Mouse (Mus musculus) kidney, adult 8-10 months (tissue): Measurements from ENCODE around the gene Mindy4b-ps.
"Not testable (repeated sequence)": the region's sequence is repeated elsewhere in the genome, so short reads cannot be mapped to it uniquely, and the experiment has no call there.

Source experiments
- DNase-seq, 2 experiments: peaks; one replicate each; pipeline ENCODE4 v3.0.0; 2022

Gene Mindy4b-ps

DNA sequence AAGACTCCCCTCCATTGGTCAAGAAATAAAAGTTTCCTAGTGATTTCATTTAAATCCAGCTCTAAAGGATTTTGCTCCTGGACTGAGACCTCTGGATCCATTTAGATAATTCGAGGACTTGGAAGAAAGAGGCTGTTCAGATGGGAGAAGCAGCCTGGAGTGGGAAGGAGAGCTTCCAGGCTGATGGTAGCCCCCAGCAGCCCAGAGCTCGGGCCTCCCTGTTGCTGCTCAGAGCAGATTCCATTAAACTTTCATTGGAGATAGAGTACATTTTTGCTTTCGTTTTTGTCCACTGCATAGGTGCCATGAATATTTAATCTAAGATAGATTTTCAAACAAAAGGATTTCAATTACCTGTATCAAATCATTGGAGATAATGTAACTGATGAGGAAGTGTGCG is at the start of gene Mindy4b-ps:
Gene Mindy4b-ps (minus strand): TSS at position 101 of the 400 bp plus-strand sequence.
- no peak for DNase-seq

DNA sequence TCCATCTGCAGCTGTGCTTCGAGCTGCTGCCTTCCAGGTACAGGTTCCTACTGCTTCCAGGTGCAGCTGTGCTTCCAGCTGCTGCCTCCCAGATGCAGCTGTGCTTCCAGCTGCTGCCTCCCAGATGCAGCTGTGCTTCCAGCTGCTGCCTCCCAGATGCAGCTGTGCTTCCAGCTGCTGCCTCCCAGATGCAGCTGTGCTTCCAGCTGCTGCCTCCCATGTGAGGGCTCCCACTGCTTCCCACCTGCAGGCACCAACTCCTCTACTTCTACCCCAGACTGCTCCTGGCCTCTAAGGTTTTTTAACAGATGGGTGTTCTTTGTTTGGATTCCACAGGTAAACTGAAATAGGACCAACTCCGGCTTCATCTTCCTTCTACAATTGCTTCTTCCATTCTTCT is 49.8 kb upstream of the Mindy4b-ps start:
- not testable (repeated sequence) for DNase-seq

DNA sequence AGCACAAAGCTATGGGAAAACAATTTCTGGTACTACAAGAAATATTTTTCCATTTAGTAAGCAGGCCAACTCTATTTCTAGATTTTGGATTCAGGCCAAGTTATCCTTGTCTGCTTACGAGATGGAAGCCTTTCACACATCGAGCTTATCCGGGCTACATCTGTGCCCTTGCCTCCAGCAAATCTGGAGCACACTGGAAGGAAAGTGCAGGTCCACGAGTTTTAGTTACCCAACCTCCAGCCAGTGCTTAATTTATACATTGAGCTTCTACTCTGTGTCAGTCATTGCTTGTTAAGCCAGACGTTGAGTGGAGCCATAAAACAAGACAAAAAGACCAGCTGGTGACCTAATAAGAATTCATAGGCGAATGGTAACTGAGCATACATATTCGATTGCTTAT is 43.6 kb upstream of the Mindy4b-ps start:
- no peak for DNase-seq

DNA sequence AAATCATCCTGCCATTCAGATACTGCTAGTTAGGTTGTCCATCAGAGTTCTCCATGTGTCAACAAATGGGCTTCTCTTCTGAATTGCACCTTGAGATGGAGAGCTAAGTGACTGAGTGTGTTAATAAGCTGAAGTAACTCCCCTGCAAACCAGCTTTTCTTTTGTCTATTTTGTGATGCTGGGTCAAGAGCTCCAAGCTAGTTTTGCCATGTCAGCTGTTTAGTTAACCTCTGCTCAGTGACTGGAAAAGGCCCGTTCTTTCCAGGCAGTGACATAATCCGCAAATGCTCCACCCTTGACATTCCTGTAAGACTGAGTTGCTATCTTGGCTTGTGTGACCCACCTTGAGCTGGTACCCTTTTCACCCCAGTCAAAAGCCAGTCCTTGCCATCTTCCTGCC is 40.9 kb upstream of the Mindy4b-ps start:
- no peak for DNase-seq

DNA sequence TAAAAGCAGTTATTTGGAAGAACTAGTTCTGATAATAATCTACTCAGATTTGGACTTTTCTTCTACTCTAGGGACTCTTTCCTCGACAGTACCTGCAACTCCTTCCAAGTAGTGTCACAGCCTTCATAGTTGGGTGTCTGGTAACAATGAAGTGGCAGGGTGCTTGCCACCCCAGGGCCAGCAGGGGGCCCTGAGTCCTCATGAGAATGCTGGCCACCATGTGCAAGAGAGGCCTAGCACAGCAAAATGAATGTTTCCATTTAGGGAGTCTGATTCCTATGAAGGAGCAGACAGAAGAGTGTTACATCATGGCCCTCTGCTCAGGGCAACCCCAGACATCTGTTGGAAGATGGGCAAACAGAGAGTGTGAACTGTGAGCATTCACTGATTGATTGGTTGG is 21.3 kb upstream of the Mindy4b-ps start:
- no peak for DNase-seq

DNA sequence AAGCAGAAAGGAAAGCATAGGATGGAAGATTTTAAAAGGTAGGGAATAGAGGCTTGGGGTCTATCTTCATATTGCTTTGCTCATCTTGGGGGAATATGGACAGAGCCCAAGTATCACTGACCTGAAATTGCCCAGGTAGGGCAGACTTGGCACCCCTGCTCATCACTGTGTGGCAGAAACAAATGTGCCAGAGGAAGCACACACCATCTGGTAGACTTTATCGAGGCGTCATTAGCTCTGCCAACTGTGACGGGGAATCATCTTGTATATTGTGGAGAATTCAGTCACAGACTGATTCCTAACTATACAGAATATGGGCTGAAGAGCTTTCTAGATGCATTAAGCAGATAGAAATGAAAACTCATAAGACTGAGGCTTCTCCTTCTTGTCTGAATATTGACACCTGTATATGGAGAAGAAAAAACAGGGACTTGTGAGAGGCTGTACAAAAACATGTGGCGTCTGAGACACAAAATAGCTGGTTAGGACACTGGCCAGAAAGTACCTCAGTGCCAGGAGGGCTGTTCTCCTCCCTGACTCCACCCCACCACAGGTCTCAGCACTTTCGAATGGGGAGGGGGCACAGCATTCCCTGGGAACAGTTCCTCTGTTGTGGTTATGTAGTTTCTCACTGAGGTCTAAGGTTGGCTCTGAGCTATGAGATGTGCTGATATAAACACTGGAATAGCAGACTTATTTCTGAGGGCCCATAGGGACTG is 11.5 kb upstream of the Mindy4b-ps start:
- no peak for DNase-seq

DNA sequence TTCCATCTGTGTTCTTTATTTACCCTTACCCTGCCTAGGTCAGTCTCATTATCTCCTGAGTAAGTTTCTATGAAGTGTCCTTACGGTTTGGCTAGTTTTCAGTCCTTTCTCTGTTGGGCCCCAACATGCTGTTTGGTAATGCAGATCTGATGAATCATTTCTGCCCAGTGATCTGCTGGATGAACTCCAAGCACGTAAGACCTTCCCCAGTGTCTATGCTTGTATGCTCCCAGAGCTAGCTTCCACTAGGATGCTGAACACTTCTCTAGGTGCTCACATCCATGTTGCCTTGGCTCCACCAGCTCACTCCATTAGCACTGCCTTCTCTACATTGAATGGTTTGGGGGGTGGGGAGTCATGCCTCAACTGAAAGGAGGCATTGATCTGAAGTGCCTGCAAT is 10.8 kb upstream of the Mindy4b-ps start:
- no peak for DNase-seq

DNA sequence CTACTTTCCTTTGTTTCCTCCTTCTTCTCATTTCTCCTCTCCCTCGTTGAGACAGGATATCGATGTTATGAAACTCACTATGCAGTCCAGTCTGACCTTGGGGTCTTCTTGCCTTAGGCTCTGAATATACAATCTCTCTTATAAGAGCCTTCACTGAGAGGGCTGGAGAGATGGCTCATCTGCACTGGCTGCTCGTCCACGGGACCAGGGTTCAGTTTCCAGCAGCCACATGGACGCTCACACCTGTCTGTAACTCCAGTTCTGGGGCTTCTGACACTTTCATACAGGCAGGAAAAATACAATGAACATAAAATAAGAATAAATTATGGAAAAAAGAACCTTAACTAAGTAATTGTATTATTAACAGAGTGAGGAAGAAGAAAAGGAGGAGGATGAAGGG is 9.5 kb upstream of the Mindy4b-ps start:
- no peak for DNase-seq

DNA sequence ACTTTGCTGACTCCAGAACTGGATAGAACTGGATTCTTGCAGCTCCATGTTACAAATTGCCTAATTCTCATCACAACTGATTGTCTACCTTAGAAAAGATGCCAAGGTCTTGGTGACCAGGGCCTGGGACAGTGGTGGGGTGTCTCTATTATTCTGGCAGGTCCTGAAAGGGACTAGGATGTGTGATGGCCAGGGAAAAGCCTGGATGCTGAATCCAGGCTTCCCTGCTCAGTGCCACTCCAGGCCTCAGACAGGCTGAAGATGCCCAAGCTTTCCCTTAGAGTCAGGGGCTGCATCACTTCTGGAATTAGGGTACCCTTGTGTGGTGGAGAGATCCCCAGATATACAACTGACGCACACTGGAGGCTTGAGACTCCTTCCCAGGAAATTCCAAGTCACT is 7.8 kb upstream of the Mindy4b-ps start:
- DNase-seq, result no peak

DNA sequence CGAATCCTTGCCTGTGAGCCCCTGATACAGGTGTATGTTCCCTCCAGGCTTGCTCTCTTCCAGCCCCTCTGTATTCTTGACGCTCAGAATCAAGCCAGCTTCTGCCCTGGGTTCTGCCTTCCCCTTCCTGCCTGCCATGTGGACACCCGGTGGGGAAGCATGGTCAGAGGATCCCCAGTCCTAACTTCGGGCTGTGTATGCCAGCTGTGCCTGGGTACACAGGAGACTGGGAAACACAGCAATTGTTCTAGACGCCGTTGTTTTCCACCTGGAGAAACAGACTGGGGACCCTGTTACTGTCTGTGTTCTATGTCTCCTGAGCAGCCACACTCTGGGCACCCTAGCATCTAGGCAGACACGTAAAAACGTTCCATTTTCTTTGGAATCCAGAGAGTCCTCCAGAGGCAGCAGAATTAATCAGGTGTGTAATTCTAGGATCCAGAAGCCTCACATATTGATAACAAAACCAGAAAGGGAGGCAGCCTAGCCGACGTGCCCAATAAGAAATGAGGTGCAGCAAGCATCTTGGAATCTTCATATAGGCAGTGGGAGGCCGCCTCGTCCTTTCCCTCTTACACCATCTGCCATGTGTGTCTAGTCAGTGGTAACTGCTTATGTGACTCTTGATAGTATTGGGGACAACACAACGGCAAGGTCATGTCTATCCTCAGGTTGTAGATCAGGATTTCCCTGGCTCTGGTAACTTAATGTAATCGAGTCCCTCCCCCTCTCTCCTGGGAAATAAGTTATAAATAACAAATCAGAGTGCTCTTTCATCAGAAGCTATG is 6.4 kb upstream of the Mindy4b-ps start:
- no peak for DNase-seq

DNA sequence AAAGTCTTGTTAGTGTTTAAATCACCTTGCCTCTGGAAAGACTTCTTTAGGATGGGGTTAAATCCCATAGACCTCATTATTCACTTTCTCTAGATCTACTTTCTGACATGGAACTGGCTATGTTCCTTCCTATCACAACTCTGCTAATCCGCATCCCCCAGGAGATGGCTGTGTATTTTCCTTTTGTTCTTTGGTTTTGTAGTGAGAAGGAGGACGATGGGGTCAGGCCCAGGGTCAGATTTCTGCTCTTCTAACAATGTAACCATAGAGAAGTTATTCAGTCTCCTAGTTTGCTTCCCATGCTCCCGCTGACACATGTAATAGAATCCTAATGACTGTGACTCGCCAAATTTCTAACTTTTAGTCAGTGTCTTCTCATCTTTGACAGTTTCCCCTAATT is 4.2 kb upstream of the Mindy4b-ps start:
- no peak for DNase-seq

DNA sequence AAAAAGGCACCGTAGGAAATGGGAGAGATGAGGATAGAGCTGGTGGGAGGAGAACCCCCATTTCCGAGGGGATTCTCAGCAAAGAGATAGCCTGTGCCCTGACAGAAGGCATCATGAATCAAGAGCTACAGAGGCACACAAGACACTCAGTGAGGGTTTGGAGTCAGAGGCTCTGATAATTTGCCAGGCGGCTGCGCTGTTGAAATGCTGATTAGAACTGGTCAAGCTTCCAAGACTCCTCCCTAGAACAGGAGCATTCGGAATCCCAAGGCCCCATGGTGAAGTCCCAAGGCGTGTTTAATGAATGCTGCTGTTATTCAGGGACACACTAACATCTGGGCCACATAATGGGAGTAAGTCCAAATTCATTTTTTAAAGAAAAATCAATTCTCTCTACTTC is 4.8 kb downstream of the Mindy4b-ps start:
- DNase-seq, result no peak

DNA sequence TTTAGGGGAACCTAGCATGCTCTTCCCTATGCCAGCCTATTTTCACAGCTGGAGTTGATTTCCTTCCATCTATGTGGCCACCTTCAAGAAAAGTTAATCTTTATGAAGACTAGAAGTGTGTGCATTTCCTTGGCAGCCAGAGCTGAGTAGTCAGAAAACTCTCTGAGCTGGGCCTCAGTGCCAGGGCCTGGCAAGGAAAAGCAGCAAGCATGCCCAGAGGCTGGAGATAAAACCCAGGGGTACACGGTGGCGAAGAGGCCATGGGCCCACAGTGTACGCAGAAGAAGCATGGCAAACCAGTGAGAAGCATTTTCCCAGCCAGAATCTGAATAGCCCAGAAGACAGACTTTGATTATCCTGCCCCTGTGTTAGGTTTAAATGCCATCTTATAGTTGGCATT is 7.9 kb downstream of the Mindy4b-ps start:
- no peak for DNase-seq

DNA sequence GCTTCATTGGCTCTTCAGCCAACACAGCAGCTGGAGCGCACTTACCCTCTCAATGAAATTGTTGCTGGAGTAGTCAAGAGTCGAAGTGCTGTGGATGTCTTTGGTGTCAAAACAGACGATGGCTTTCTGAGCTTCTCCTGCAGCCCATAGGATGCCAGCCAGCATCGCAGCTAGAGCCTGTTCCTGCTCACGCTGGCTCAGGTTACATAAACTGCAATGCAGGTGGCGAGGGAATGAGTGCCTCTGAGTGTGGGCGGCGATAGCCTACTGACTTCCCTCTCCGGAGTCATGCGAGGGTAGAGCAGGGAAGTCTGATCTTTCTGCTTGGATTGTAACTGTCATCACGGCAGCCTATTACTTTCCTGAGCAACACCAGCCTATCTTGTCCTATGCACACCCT is 11.8 kb downstream of the Mindy4b-ps start:
- no peak for DNase-seq

DNA sequence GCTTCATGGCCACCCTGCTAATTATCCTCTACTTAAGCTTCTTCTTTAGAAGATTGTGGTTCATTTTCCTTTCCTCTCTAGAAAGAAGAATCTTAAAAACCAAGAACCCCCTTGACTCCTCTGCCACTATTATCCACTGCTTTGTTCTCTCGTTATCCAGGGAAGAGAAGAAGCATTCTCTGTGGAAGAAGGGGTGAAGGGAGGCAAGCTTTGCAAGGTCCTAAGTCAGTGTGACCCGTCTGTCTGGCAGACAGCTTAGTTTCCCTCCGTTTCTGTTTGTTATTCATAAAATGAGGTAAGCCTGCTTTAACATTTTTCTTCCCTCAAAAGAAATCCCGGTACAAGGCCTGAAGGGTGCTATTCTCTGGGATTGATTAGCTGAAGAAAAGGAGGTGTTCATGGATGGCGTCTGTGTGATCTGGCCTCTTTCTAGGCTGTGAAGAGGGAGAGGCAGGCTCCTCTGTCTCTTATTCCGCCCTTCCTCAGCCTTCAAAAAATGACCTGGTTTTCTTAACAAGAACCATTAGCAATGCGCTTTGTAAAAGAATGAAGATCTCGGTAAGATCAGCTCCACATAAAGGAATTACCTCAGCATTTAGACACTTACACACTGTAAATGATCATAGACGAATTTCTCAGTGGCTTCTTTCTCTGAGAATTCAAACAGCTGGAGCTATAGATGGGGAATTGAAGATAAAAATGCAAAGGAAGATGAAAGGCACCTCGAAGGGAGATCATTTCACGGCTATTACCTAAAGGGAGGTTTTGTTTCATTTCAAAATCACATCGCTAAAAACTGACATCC is 12.8 kb downstream of the Mindy4b-ps start:
- no peak for DNase-seq

DNA sequence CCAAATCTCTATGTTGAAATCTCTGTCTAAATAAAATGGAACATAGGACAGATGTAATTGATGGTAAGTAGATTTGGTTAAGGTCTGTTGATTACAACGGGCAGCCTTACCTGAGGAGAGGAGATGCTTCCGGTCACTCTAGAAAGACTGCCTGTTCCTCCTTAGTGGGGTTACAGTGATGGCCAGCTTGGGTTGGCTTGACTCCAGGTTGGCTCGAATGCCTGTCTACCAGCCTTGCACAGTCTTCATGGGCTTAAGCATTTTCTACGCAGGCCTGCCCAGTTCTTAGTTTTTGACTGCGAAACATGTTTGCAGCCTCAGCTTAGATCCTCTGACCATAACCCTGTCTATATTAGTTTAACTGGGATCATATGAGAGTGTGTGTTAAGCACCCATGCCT is 13.5 kb downstream of the Mindy4b-ps start:
- DNase-seq, result no peak

DNA sequence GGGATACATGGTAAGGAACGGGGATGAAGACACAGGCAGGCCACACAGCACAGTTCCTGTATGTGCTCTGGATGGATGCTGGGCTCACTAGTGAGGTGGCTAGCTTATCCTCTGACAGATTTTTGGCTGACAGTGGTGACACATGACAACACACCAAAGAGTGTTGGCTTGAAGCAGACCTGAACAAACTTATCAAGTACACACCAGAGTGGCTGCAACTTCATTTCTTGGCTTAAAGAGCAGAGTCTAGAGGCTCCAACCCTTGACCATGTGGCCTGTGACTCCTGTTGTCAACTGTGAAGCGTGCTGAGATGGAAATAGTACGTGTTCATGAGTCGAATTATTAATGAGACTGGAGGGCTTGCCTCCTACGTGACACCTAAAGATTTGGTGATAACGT is 17.4 kb downstream of the Mindy4b-ps start:
- no peak for DNase-seq

DNA sequence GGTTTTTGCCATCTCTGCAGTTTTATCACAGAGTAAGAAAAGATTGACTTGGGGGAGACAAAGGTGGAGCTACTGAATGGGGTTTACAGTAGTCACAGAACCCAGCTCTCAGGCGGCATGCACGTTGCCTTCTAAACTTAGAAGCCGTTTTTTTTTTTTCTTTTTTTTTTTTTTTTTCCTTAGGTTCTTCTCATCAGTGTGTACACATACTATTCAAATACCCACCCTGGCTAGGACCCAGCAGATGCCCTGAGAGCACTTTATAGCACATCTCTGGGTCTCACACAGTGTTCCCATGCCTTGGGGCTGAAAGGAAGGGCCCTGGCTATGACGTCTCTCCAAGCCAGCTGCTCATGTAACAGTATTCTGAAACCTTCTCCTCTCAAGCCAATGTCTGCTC is 23.4 kb downstream of the Mindy4b-ps start:
- no peak for DNase-seq

DNA sequence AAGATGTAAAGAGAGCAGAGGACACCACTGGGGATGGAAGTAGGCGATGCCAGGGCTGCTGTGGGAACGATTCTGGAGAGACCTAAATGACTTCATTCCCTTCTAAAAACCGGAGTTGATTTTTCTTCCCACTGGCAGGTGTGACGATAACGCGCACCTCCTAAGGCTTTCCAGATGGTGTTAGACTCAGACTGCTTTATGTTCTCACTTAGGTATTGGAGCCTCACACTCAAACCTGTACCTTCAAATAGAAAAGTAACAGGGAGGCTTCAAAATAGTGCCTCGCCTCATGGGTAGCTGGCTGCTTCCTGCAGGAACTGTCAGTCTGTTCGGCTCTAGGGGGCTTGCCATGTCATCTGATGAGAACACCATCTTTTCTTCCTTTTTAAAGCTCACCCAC is 23.9 kb downstream of the Mindy4b-ps start:
- DNase-seq, result no peak

DNA sequence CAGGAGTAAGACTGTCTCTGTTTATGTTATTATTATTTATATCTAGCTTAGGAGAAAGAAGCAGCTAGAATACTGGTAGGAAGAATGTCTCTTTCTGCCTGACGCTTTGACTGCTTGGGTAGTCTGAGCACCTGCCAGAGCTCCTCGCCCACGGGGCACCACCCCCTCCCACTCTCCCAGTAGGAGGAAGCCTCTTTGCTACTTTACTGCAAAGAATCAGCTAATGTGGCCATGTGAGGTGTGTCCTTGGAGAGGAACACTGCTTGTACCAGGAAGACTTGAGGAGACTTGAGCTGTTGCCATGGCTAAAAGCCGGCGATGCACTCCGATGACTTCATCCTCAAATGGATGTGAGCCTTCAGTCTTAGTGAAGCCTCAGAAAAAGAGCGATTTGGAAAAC is 32.6 kb downstream of the Mindy4b-ps start:
- no peak for DNase-seq

DNA sequence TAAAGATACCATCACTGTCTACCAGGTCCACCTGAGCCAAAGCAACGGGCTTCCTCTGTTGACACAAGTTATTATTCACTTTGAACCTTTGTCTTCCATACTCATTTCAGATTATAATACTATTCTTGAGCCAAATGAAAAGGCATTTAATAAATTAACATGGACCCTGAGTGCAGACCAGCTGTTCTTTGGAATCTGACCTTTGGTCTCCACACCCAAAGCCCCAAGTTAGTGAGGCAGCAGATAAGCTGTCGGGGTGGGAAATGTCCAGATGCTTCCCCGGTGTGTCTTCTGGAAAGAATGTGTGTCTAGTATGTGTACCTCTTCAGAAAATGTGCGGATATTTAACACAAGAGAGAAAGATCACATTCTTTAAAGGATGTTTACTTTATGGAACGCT is 33.1 kb downstream of the Mindy4b-ps start:
- peak in 1 of 2 experiments; percentile 8 for DNase-seq

DNA sequence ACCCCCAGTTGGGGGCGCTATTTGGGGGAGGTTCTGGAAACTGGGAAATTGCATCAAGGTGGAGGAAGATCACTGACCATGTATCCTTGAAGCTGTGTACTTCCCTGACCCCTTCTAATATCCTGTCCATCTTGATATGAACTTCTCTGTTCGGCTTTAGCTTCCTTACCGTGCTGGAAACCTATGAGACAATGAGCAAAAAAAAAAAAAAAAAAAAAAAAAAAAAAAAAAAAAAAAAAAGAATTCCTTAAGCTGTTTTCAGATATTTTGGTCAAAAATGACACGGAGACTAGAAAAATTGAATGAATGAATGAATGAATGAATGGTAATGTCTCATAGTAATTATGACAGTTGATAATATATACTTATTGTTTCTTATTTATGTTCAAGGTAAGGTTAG is 35.6 kb downstream of the Mindy4b-ps start:
- DNase-seq, result no peak

DNA sequence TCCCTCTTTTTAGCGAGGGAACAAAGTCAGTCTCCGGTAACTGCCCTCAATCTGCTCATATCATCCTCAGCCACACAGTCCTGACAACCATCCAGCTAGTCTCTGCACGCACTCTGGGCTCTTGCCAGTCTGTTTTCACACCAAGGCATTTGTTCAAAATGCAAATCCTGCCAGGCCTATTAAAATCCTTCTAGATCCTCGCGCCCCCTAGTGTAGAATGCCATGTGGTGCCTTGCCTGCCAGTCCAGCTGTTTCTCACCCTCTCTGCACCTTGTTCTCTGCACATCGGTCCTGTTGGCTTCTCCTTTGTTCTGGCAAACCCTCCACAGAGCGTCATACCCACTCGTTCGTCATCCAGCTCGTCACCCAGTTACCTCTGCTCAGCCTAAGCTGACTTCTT is 36.2 kb downstream of the Mindy4b-ps start:
- DNase-seq, result peak; percentile 58 to 72
